Mouse (Mus musculus): ENCODE data around the gene Angptl1.

DNA sequence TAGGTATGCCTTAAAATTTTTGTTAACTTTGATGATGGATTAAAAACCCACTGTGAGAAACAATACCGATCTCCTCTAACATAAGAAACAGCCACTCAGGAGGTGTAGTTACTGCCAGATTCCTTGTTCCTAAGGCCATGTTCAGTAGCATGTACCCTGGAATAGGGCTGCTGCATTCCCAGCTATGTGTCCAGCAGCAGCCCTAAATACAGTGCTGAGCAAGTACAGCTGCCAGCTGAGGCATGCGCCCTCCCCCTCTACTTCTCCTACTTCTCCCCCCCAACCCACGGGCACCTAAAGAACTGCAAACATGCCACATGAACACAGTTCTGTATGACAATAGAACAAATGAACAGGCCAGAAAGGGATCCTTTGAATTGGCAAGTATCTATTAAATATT, 25.4 kb downstream of the Angptl1 start:
- TF ChIP-seq TAL1 (IDR thresholded peaks at IDR 0.05; ENCODE audit: low read length) (no peak), GATA1 (IDR thresholded peaks at IDR 0.05; ENCODE audit: low read length) (no peak)
